18 mouse cellular contexts compared by ENCODE assay signal in genomic region chr6:9061261-9062105, GRCm38 (mm10).
"Had no signal": no experiment of that assay in that cellular context is flagged by ENCODE, and none has a peak within 500 bp of the region (broad histone marks: within the 10 kb centered on the region; RNA-seq: fewer than 3 reads in every experiment).

No protein-coding gene starts in this region.

- H3K9me3 ChIP-seq: intestine, embryonic 15.5 days; limb, embryonic 10.5 days; limb, embryonic 13.5 days; liver, embryonic 15.5 days had no signal

- H3K4me2 ChIP-seq: intestine, embryonic 15.5 days; limb, embryonic 13.5 days; liver, embryonic 15.5 days; midbrain, embryonic 11.5 days had no signal

- DNase-seq: kidney, adult 11 months; liver; lung, adult 2 months; lung, postnatal 14 days; lung, postnatal 4 days; midbrain, embryonic 14.5 days; right cerebral cortex, adult 18-20 months; right cerebral cortex, postnatal 14 days; right cerebral cortex, postnatal 4 days; thymus, adult 2 months; thymus, postnatal 14 days; thymus, postnatal 4 days had no signal

- H3K9ac ChIP-seq: intestine, embryonic 15.5 days; limb, embryonic 13.5 days; liver, embryonic 15.5 days had no signal

- H3K27me3 ChIP-seq: intestine, embryonic 15.5 days; limb, embryonic 13.5 days; liver, embryonic 15.5 days had no signal

- H3K4me3 ChIP-seq: intestine, embryonic 15.5 days; limb, embryonic 10.5 days; limb, embryonic 13.5 days; liver, embryonic 15.5 days had no signal

- H3K4me1 ChIP-seq: intestine, embryonic 15.5 days; limb, embryonic 10.5 days; liver, embryonic 15.5 days had no signal

- H3K27ac ChIP-seq: intestine, embryonic 15.5 days; limb, embryonic 10.5 days; limb, embryonic 13.5 days; liver, embryonic 15.5 days; stomach, postnatal 0 days had no signal

- H3K36me3 ChIP-seq: intestine, embryonic 15.5 days; limb, embryonic 10.5 days; limb, embryonic 13.5 days; liver, embryonic 15.5 days had no signal

- ATAC-seq: intestine, embryonic 15.5 days had no signal
